Mouse (Mus musculus): ENCODE data around the gene Tgfa. TPM values are rescaled to one million over a fixed set of nuclear protein-coding genes. Genes with fewer than 3 reads are reported as not detected.

The Tgfa gene
- polyA plus RNA-seq, 1 experiment from 2014 or later = 3.0 TPM

- Histone ChIP-seq H3K4me1 (ENCODE audit: insufficient read depth) (peaks cover 7% of the 10 kb centered on the region; the same call in 1 of the 2 replicates), H3K9ac (replicated peaks) (no peak overlapping the region), H3K9me3 (ENCODE audit: low read length) (no peaks in the 10 kb centered on the region), H3K4me2 (ENCODE audit: low read depth, low read length) (no peak overlapping the region), H3K27ac (ENCODE audit: low read depth) (no peak overlapping the region), H3K4me3 (ENCODE audit: low read depth, low read length) (no peak overlapping the region), H3K36me3 (replicated peaks; ENCODE audit: insufficient read depth, low read length) (no peaks in the 10 kb centered on the region), H3K27me3 (ENCODE audit: insufficient read depth, low read length) (no peaks in the 10 kb centered on the region)
- ATAC-seq (no peak), DNase-seq (no peak)
- TF ChIP-seq CTCF (IDR thresholded peaks at IDR 0.05; ENCODE audit: low read depth) (no peak), EP300 (IDR thresholded peaks at IDR 0.05; ENCODE audit: low read depth) (no peak)
- WGBS (ENCODE audit: insufficient replicate concordance) = 71% methylated on average over 12 of the region's 12 CpGs
Measured at GRCm38 (mm10) chr6:86206985-86207384, 12.0 kb downstream of the Tgfa start.

- peaks cover 18% of the 10 kb centered on the region for H3K4me1 ChIP-seq (ENCODE audit: insufficient read depth)
- peak overlapping the region; percentile 42 for H3K4me2 ChIP-seq (ENCODE audit: low read depth, low read length)
- no peaks in the 10 kb centered on the region for H3K9me3 ChIP-seq (ENCODE audit: low read length)
- no peaks in the 10 kb centered on the region for H3K36me3 ChIP-seq (replicated peaks; ENCODE audit: insufficient read depth, low read length)
- H3K4me3 ChIP-seq (ENCODE audit: low read depth, low read length) = no peak overlapping the region
- H3K27ac ChIP-seq (ENCODE audit: low read depth) = peak overlapping the region; percentile 52
- no peaks in the 10 kb centered on the region for H3K27me3 ChIP-seq (ENCODE audit: insufficient read depth, low read length)
- no peak for TF ChIP-seq EP300 (IDR thresholded peaks at IDR 0.05; ENCODE audit: low read depth)
- no peak for TF ChIP-seq CTCF (IDR thresholded peaks at IDR 0.05; ENCODE audit: low read depth)
- WGBS (ENCODE audit: insufficient replicate concordance) = 35% methylated on average over 17 of the region's 17 CpGs
- ATAC-seq = peak; percentile 60
- H3K9ac ChIP-seq (replicated peaks) = no peak overlapping the region
- DNase-seq = no peak
Measured at GRCm38 (mm10) chr6:86209133-86210016, 14.4 kb downstream of the Tgfa start.

DNA sequence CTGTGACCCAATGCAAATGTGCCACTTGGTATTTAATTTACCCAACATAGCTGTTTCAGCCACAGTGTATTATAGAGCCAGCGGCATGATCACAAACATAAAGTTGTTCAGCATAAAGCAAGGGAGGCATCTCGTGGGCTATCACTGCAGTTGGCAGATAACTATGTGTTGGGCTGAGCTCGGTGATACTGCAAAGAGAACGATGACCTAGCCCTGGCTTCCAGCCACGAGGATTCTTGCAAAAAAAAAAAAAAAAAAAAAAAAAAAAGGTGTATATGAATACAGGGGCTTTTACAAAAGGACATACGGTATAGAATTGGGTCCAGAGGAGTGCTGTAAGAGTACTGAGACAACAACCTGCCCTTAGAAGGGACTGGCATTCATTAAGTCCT, 15.0 kb downstream of the Tgfa start:
- Histone ChIP-seq H3K9ac (replicated peaks) (no peak overlapping the region), H3K27me3 (ENCODE audit: insufficient read depth, low read length) (no peaks in the 10 kb centered on the region), H3K4me3 (ENCODE audit: low read depth, low read length) (no peak overlapping the region), H3K27ac (ENCODE audit: low read depth) (peak overlapping the region; percentile 52; the same call in 1 of the 2 replicates), H3K9me3 (ENCODE audit: low read length) (no peaks in the 10 kb centered on the region), H3K36me3 (replicated peaks; ENCODE audit: insufficient read depth, low read length) (no peaks in the 10 kb centered on the region), H3K4me2 (ENCODE audit: low read depth, low read length) (peak overlapping the region; percentile 42; the same call in 1 of the 2 replicates), H3K4me1 (ENCODE audit: insufficient read depth) (peaks cover 18% of the 10 kb centered on the region)
- ATAC-seq = no peak; the same call in 1 of the 2 replicates
- no peak for DNase-seq
- TF ChIP-seq CTCF (IDR thresholded peaks at IDR 0.05; ENCODE audit: low read depth) = no peak
- TF ChIP-seq EP300 (IDR thresholded peaks at IDR 0.05; ENCODE audit: low read depth) = no peak
- 34% methylated on average over 6 of the region's 6 CpGs for WGBS (ENCODE audit: insufficient replicate concordance)

GRCm38 (mm10) chr6:86210619-86211018, 15.6 kb downstream of the Tgfa start:
- Histone ChIP-seq H3K36me3 (replicated peaks; ENCODE audit: insufficient read depth, low read length) (no peaks in the 10 kb centered on the region), H3K9me3 (ENCODE audit: low read length) (no peaks in the 10 kb centered on the region), H3K4me1 (ENCODE audit: insufficient read depth) (peaks cover 18% of the 10 kb centered on the region), H3K27me3 (ENCODE audit: insufficient read depth, low read length) (no peaks in the 10 kb centered on the region), H3K9ac (replicated peaks) (no peak overlapping the region), H3K4me3 (ENCODE audit: low read depth, low read length) (no peak overlapping the region), H3K27ac (ENCODE audit: low read depth) (no peak overlapping the region), H3K4me2 (ENCODE audit: low read depth, low read length) (no peak overlapping the region)
- TF ChIP-seq EP300 (IDR thresholded peaks at IDR 0.05; ENCODE audit: low read depth) = no peak
- no peak for TF ChIP-seq CTCF (IDR thresholded peaks at IDR 0.05; ENCODE audit: low read depth)
- DNase-seq = no peak
- no peak for ATAC-seq
- 68% methylated on average over 3 of the region's 3 CpGs for WGBS (ENCODE audit: insufficient replicate concordance)

DNA sequence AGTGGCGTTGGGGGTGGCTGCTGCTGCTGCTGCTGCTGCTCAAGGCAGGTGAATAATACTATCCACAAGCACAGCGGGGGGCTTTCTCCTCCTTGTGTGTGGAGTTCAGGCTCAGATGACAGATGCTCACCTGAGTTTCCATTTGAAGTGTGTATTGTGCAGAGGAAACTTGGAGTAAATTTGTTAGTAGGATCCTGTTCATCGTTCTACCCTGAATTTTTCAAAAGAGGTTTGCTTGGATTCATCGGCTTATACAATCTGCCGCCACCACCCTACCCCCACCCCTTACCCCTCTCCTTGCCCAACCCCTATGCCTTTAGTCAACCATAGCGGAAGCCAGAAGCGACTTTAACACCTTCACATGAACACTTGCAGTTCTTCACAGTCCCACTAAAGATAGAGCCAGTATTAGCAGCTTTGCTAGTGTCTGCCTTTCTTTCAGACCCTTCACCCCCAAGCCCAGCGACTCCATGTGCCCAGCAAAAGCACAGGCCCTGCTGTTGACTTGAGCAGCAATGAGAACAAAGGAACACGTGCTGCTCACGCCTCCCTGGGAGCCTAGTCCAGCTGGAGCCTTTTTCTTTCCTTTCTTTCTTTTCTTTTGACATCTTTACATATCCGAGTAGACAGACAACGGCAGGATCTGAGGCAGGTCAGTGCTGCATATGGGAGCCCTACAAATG, 16.2 kb downstream of the Tgfa start:
- no peak for TF ChIP-seq CTCF (IDR thresholded peaks at IDR 0.05; ENCODE audit: low read depth)
- no peak for TF ChIP-seq EP300 (IDR thresholded peaks at IDR 0.05; ENCODE audit: low read depth)
- WGBS (ENCODE audit: insufficient replicate concordance) = 77% methylated on average over 12 of the region's 12 CpGs
- no peak overlapping the region for H3K27ac ChIP-seq (ENCODE audit: low read depth)
- H3K4me2 ChIP-seq (ENCODE audit: low read depth, low read length) = no peak overlapping the region
- DNase-seq (no peak), ATAC-seq (no peak)
- no peaks in the 10 kb centered on the region for H3K36me3 ChIP-seq (replicated peaks; ENCODE audit: insufficient read depth, low read length)
- H3K4me1 ChIP-seq (ENCODE audit: insufficient read depth) = peaks cover 18% of the 10 kb centered on the region
- H3K4me3 ChIP-seq (ENCODE audit: low read depth, low read length) = no peak overlapping the region
- H3K27me3 ChIP-seq (ENCODE audit: insufficient read depth, low read length) = no peaks in the 10 kb centered on the region
- H3K9me3 ChIP-seq (ENCODE audit: low read length) = no peaks in the 10 kb centered on the region
- no peak overlapping the region for H3K9ac ChIP-seq (replicated peaks)

Measured in liver, postnatal 0 days (tissue).